Mouse (Mus musculus) heart, embryonic 11.5 days (tissue): ENCODE results near the gene Hoxd1. TPM values are rescaled to one million over a fixed set of nuclear protein-coding genes. Genes with fewer than 3 reads are reported as not detected.

ENCODE experiments used
- ATAC-seq: fragments of 200-750 bp; cut with Nextera tagmentation; replicated peaks from 2 replicates; pipeline ENCODE4 v1.8.0; 2017; ENCODE audit warnings: moderate library complexity; ENCODE audit not compliant: insufficient number of reproducible peaks, low FRiP score, low TSS enrichment
- H3K27ac ChIP-seq: fragments of 300-500 bp; sonication (generic); 2 replicates; pipeline ENCODE4 v1.5.1; 2014; ENCODE audit warnings: mild to moderate bottlenecking, low read depth, low read length
- H3K27me3 ChIP-seq: fragments of 300-500 bp; sonication (generic); 2 replicates; pipeline ENCODE4 v1.6.1; 2014; ENCODE audit warnings: mild to moderate bottlenecking, low read length, mixed read lengths; ENCODE audit not compliant: control insufficient read depth, insufficient read depth
- H3K36me3 ChIP-seq: fragments of 300-500 bp; sonication (generic); 2 replicates; pipeline ENCODE4 v1.6.1; 2014; ENCODE audit warnings: mild to moderate bottlenecking, low read length, moderate library complexity, mixed read lengths; ENCODE audit not compliant: control insufficient read depth, insufficient read depth
- H3K4me1 ChIP-seq: fragments of 300-500 bp; sonication (generic); 2 replicates; pipeline ENCODE4 v1.6.1; 2014; ENCODE audit warnings: low read length; ENCODE audit not compliant: control insufficient read depth, insufficient read depth
- H3K4me2 ChIP-seq: fragments of 300-500 bp; sonication (generic); 2 replicates; pipeline ENCODE4 v1.6.1; 2014; ENCODE audit warnings: mild to moderate bottlenecking, moderate library complexity
- H3K4me3 ChIP-seq: fragments of 300-500 bp; sonication (generic); 2 replicates; pipeline ENCODE4 v1.5.1; 2014; ENCODE audit warnings: low read depth, low read length
- H3K9ac ChIP-seq: fragments of 300-500 bp; sonication (generic); 2 replicates; pipeline ENCODE4 v1.6.1; 2014; ENCODE audit warnings: mild to moderate bottlenecking, low read depth, low read length, moderate library complexity
- H3K9me3 ChIP-seq: fragments of 300-500 bp; sonication (generic); replicated peaks from 2 replicates; pipeline ENCODE4 v1.6.1; 2016; ENCODE audit warnings: low read length; ENCODE audit not compliant: control insufficient read depth
- WGBS: fragments of 180-500 bp; shearing (Covaris S2); extraction: QIAGEN DNeasy Blood & Tissue Kit; methylation state at CpG from one replicate; pipeline ENCODE4 v1.1.7; 2014; ENCODE audit not compliant: insufficient replicate concordance; 5-methylcytosine and 5-hydroxymethylcytosine counted together
- polyA plus RNA-seq: library from polyadenylated mRNA; unstranded; fragments of >200 nt; fragmentation: Nextera tagmentation; extraction: Ambion mirVana; gene quantifications from 2 replicates; pipeline ENCODE4 v1.2.1, GENCODE M21; 2014

Gene Hoxd1
- polyA plus RNA-seq, 1 experiment from 2014 or later, result not detected

- Histone ChIP-seq H3K4me1 (peaks cover 10% of the 10 kb centered on the region; the same call in 1 of the 2 replicates), H3K4me3 (peak overlapping the region; percentile 32), H3K9me3 (no peaks in the 10 kb centered on the region), H3K36me3 (no peaks in the 10 kb centered on the region), H3K27ac (no peak overlapping the region), H3K27me3 (peaks cover 99% of the 10 kb centered on the region), H3K4me2 (peak overlapping the region; percentile 59), H3K9ac (no peak overlapping the region)
- ATAC-seq, result no peak; the same call in 1 of the 2 replicates
- under 1% methylated on average over 47 of the region's 47 CpGs for WGBS
Observed at GRCm38 (mm10) chr2:74749337-74750121, 13.3 kb upstream of the Hoxd1 start.

DNA sequence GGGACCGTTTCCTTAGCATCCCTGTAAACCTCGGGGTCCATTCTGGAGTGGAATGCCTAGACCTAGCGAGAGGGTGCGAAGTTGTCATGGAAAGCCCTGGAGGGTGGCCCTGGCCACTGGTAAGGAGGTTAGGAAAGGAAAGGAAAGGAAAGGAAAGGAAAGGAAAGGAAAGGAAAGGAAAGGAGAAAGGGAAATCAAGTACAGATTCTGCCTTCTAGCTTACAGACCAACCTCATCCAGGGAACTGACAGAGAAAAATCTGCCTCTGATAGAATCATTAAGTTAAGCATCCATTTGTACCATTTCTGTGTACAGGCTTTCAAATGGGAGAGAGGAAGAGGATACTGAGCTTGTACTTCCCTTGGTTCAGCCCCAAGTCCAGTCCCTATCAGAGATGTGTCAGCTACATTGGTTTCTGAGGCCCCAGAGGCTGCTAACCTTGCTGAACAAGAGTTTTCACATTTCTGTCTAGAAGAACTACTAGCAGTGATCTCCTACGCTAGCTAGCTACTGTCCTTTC lies 12.0 kb upstream of the Hoxd1 start:
- peaks cover 10% of the 10 kb centered on the region; the same call in 1 of the 2 replicates for H3K4me1 ChIP-seq
- WGBS, result 28% methylated on average over 5 of the region's 5 CpGs
- no peak for ATAC-seq
- no peak overlapping the region for H3K4me3 ChIP-seq
- H3K27ac ChIP-seq, result no peak overlapping the region
- no peaks in the 10 kb centered on the region for H3K36me3 ChIP-seq
- peaks cover 94% of the 10 kb centered on the region for H3K27me3 ChIP-seq
- no peaks in the 10 kb centered on the region for H3K9me3 ChIP-seq
- no peak overlapping the region for H3K4me2 ChIP-seq
- no peak overlapping the region for H3K9ac ChIP-seq

- H3K4me3 ChIP-seq, result no peak overlapping the region
- no peaks in the 10 kb centered on the region for H3K36me3 ChIP-seq
- no peaks in the 10 kb centered on the region for H3K9me3 ChIP-seq
- H3K4me2 ChIP-seq, result no peak overlapping the region
- ATAC-seq, result no peak
- no peak overlapping the region for H3K9ac ChIP-seq
- peaks cover 10% of the 10 kb centered on the region; the same call in 1 of the 2 replicates for H3K4me1 ChIP-seq
- H3K27ac ChIP-seq, result no peak overlapping the region
- peaks cover 86% of the 10 kb centered on the region for H3K27me3 ChIP-seq
- WGBS, result 67% methylated on average over 1 of the region's 1 CpGs
Observed at GRCm38 (mm10) chr2:74751861-74752260, 10.9 kb upstream of the Hoxd1 start.

- Histone ChIP-seq H3K9me3 (no peaks in the 10 kb centered on the region), H3K4me3 (peak overlapping the region; percentile 46), H3K27me3 (peaks cover 78% of the 10 kb centered on the region), H3K4me2 (peak overlapping the region; percentile 73), H3K9ac (peak overlapping the region; percentile 39; the same call in 1 of the 2 replicates), H3K36me3 (no peaks in the 10 kb centered on the region), H3K4me1 (peaks cover 10% of the 10 kb centered on the region; the same call in 1 of the 2 replicates), H3K27ac (no peak overlapping the region)
- ATAC-seq, result no peak
- WGBS, result 2% methylated on average over 45 of the region's 45 CpGs
Observed at GRCm38 (mm10) chr2:74752431-74753174, 10.2 kb upstream of the Hoxd1 start.

DNA sequence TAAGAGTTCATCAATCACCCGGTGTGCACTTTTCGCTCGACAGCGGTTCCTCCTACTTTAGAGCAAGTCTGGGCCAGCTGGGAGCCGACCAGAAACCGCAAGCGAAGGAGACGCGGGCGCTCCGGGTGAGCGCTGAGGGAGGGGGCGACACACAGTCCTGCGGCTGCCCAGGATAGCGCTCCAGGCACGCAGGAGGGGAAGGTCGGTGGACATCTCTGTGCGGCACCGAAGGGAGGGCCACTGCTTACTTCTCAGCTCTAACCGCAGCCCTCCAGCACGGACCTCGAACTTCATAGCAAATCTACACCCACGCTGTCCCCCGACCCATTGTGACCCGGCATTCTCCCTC lies 9.6 kb upstream of the Hoxd1 start:
- peaks cover 10% of the 10 kb centered on the region; the same call in 1 of the 2 replicates for H3K4me1 ChIP-seq
- ATAC-seq, result no peak
- no peak overlapping the region for H3K27ac ChIP-seq
- H3K9ac ChIP-seq, result peak overlapping the region; percentile 39; the same call in 1 of the 2 replicates
- H3K4me3 ChIP-seq, result peak overlapping the region; percentile 46
- H3K9me3 ChIP-seq, result no peaks in the 10 kb centered on the region
- 0% methylated on average over 25 of the region's 25 CpGs for WGBS
- peaks cover 74% of the 10 kb centered on the region for H3K27me3 ChIP-seq
- H3K36me3 ChIP-seq, result no peaks in the 10 kb centered on the region
- peak overlapping the region; percentile 73 for H3K4me2 ChIP-seq

GRCm38 (mm10) chr2:74753711-74754110 lies 9.1 kb upstream of the Hoxd1 start:
- WGBS, result 30% methylated on average over 5 of the region's 5 CpGs
- Histone ChIP-seq H3K9me3 (no peaks in the 10 kb centered on the region), H3K36me3 (no peaks in the 10 kb centered on the region), H3K27ac (no peak overlapping the region), H3K4me3 (no peak overlapping the region), H3K4me1 (peaks cover 10% of the 10 kb centered on the region; the same call in 1 of the 2 replicates), H3K9ac (no peak overlapping the region), H3K4me2 (no peak overlapping the region), H3K27me3 (peaks cover 72% of the 10 kb centered on the region)
- ATAC-seq, result no peak

- no peaks in the 10 kb centered on the region for H3K36me3 ChIP-seq
- H3K9ac ChIP-seq, result no peak overlapping the region
- peaks cover 61% of the 10 kb centered on the region for H3K27me3 ChIP-seq
- H3K4me2 ChIP-seq, result no peak overlapping the region
- H3K4me1 ChIP-seq, result peaks cover 11% of the 10 kb centered on the region; the same call in 1 of the 2 replicates
- 5% methylated on average over 1 of the region's 1 CpGs for WGBS
- no peak overlapping the region for H3K27ac ChIP-seq
- no peaks in the 10 kb centered on the region for H3K9me3 ChIP-seq
- no peak overlapping the region for H3K4me3 ChIP-seq
- ATAC-seq, result no peak
Observed at GRCm38 (mm10) chr2:74760146-74760545, 2.6 kb upstream of the Hoxd1 start.

GRCm38 (mm10) chr2:74761941-74762340 lies 839 bp upstream of the Hoxd1 start:
- Histone ChIP-seq H3K4me1 (peaks cover 11% of the 10 kb centered on the region; the same call in 1 of the 2 replicates), H3K36me3 (no peaks in the 10 kb centered on the region), H3K9me3 (no peaks in the 10 kb centered on the region), H3K4me3 (peak overlapping the region; percentile 54; the same call in 1 of the 2 replicates), H3K27me3 (peaks cover 55% of the 10 kb centered on the region), H3K27ac (no peak overlapping the region), H3K4me2 (peak overlapping the region; percentile 93), H3K9ac (no peak overlapping the region)
- WGBS, result 6% methylated on average over 13 of the region's 13 CpGs
- ATAC-seq, result no peak
